Mouse (Mus musculus): Measurements from ENCODE around the gene Acy3. TPM values are rescaled to one million over a fixed set of nuclear protein-coding genes. Genes with fewer than 3 reads are reported as not detected.

Gene Acy3
- total and polyA plus RNA-seq, 3 experiments, result 5.9 to 12.1 TPM; not detected in 1

DNA sequence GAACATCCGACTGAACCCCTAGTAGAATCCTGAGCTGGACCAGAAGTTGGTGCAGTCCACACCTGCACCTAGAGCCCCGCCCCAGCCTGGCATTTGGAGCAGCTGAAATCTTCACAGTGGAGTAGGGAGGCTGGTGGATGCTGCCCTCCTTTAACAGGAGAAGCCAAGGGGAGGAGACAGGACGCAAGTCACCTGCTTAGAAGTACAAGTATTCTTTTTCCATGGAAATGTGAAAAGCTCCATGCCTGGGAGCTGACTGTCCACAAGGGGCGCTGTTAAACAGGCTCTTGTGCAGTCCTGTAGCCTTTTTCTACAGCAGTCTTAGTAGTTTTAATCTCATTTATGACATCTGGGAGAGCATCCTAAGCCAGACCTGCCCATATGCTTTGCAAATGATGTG lies 2.4 kb downstream of the Acy3 start:
- peak; percentile 32 for DNase-seq (ENCODE audit: low read depth, low spot score)
- TF ChIP-seq CTCF (IDR thresholded peaks at IDR 0.05 in 2 of 3, conservative IDR thresholded peaks at IDR 0.05 in 1 of 3; ENCODE audit: control insufficient read depth in 1 of 3, insufficient read depth in 1 of 3, low read depth in 2 of 3, low read length in 3 of 3, poor library complexity in 1 of 3, severe bottlenecking in 1 of 3), result peak; percentile 27 to 45 (median 38)
- TF ChIP-seq SIN3A (IDR thresholded peaks at IDR 0.05; ENCODE audit: low read length), result no peak
- Histone ChIP-seq H3K4me3 (ENCODE audit: control insufficient read depth in 1 of 2, insufficient read depth in 1 of 2, low read depth in 2 of 2, low read length in 2 of 2) (no peak overlapping the region), H3K79me2 (ENCODE audit: control insufficient read depth, insufficient read depth, low read length, poor library complexity) (no peaks in the 10 kb centered on the region), H3K27ac (ENCODE audit: control insufficient read depth, low read depth, low read length) (no peak overlapping the region), H3K27me3 (ENCODE audit: control insufficient read depth in 1 of 2, insufficient read depth in 2 of 2, low read length in 2 of 2) (peaks cover 2 to 4% of the 10 kb centered on the region in 2 experiments; a peak in 3 of 4 replicates), H3K9ac (ENCODE audit: control insufficient read depth, low read depth, low read length, poor library complexity, severe bottlenecking) (no peak overlapping the region), H3K9me3 (replicated peaks; ENCODE audit: insufficient read depth, low read length) (no peaks in the 10 kb centered on the region), H3K4me1 (ENCODE audit: control insufficient read depth in 1 of 2, insufficient read depth in 2 of 2, low read length in 2 of 2) (peaks cover 0 to 8% of the 10 kb centered on the region in 2 experiments; a peak in 2 of 4 replicates), H3K36me3 (ENCODE audit: control insufficient read depth in 1 of 2, insufficient read depth in 2 of 2, low read length in 2 of 2) (no peaks in the 10 kb centered on the region; a peak in 1 of 4 replicates)

DNA sequence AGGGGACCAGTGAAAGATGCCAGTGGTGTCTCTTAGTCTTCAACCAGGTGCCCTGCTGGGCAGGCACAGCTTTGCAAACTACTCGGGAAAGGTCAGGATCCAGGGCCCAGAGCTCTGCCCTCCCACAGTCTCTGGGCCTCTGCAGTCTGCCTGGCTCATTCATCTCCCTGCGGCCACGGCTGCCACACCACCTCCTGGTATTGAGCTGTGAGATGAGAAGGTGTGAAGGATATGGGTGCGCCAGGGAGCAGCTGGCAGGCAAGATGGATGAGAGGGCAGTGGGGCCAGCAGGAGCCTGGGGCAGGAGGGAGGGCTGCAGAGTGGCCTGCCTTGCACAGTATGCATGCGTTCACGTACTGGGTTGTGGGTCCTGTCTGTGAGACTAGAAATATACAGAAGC lies 4.4 kb downstream of the Acy3 start:
- Histone ChIP-seq H3K27ac (ENCODE audit: control insufficient read depth, low read depth, low read length) (no peak overlapping the region), H3K79me2 (ENCODE audit: control insufficient read depth, insufficient read depth, low read length, poor library complexity) (no peaks in the 10 kb centered on the region), H3K9me3 (replicated peaks; ENCODE audit: insufficient read depth, low read length) (no peaks in the 10 kb centered on the region), H3K27me3 (ENCODE audit: control insufficient read depth in 1 of 2, insufficient read depth in 2 of 2, low read length in 2 of 2) (peaks cover 3 to 8% of the 10 kb centered on the region in 2 experiments), H3K4me1 (ENCODE audit: control insufficient read depth in 1 of 2, insufficient read depth in 2 of 2, low read length in 2 of 2) (peaks cover 0 to 8% of the 10 kb centered on the region in 2 experiments; a peak in 2 of 4 replicates), H3K9ac (ENCODE audit: control insufficient read depth, low read depth, low read length, poor library complexity, severe bottlenecking) (no peak overlapping the region), H3K36me3 (ENCODE audit: control insufficient read depth in 1 of 2, insufficient read depth in 2 of 2, low read length in 2 of 2) (no peaks in the 10 kb centered on the region; a peak in 1 of 4 replicates), H3K4me3 (ENCODE audit: control insufficient read depth in 1 of 2, insufficient read depth in 1 of 2, low read depth in 2 of 2, low read length in 2 of 2) (no peak overlapping the region)
- TF ChIP-seq MAZ (IDR thresholded peaks at IDR 0.05; ENCODE audit: low read depth, low read length) (no peak), UBTF (IDR thresholded peaks at IDR 0.05; ENCODE audit: borderline replicate concordance, insufficient read depth, low read depth, low read length) (no peak), MXI1 (IDR thresholded peaks at IDR 0.05; ENCODE audit: low read depth, low read length) (no peak), RCOR1 (IDR thresholded peaks at IDR 0.05; ENCODE audit: low read depth, low read length) (no peak), KAT2A (conservative IDR thresholded peaks at IDR 0.05; ENCODE audit: low read depth, low read length) (no peak), TBP (IDR thresholded peaks at IDR 0.05; ENCODE audit: low read depth, low read length) (no peak)
- DNase-seq (ENCODE audit: low read depth, low spot score), result no peak

DNA sequence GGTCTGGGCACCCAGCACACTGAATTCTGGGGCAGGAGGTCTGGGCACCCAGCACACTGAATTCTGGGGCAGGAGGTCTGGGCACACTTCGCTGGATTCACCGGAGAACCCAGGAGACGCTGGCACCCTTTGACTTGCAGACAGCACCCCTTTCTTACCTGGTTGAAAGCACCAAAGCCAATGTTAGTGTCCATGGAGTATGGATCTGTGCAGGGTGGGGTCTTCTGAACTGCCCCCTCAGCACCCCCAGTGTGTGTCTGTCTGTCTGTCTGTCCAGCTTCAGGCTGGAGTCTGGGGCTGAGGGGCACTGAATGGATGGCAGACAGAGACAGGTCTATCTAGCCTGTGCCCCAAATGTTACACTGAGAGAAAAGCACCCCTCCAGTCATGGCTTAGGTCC lies 5.2 kb downstream of the Acy3 start:
- no peak for TF ChIP-seq POLR2AphosphoS5 (IDR thresholded peaks at IDR 0.05; ENCODE audit: borderline replicate concordance, low read depth, low read length)
- no peak for TF ChIP-seq CHD1 (IDR thresholded peaks at IDR 0.05; ENCODE audit: low read depth, low read length)
- TF ChIP-seq MAZ (IDR thresholded peaks at IDR 0.05; ENCODE audit: low read depth, low read length), result no peak
- no peak for TF ChIP-seq USF1 (IDR thresholded peaks at IDR 0.05; ENCODE audit: low read depth, low read length)
- no peak for TF ChIP-seq MYC (IDR thresholded peaks at IDR 0.05; ENCODE audit: low read depth, low read length)
- no peak for TF ChIP-seq KAT2A (conservative IDR thresholded peaks at IDR 0.05; ENCODE audit: low read depth, low read length)
- TF ChIP-seq JUND (IDR thresholded peaks at IDR 0.05; ENCODE audit: low read depth, low read length), result no peak
- TF ChIP-seq SIN3A (IDR thresholded peaks at IDR 0.05; ENCODE audit: low read length), result no peak
- no peak for TF ChIP-seq ZNF384 (IDR thresholded peaks at IDR 0.05; ENCODE audit: low read depth, low read length)
- no peak for TF ChIP-seq E2F4 (IDR thresholded peaks at IDR 0.05; ENCODE audit: borderline replicate concordance, low read depth, low read length)
- TF ChIP-seq ELF1 (IDR thresholded peaks at IDR 0.05; ENCODE audit: low read depth, low read length), result no peak
- no peak for TF ChIP-seq TAL1 (IDR thresholded peaks at IDR 0.05; ENCODE audit: low read length)
- TF ChIP-seq POLR2AphosphoS2 (IDR thresholded peaks at IDR 0.05; ENCODE audit: low read length), result no peak
- H3K79me2 ChIP-seq (ENCODE audit: control insufficient read depth, insufficient read depth, low read length, poor library complexity), result no peaks in the 10 kb centered on the region
- no peak overlapping the region for H3K27ac ChIP-seq (ENCODE audit: control insufficient read depth, low read depth, low read length)
- H3K9ac ChIP-seq (ENCODE audit: control insufficient read depth, low read depth, low read length, poor library complexity, severe bottlenecking), result no peak overlapping the region
- H3K4me3 ChIP-seq (ENCODE audit: control insufficient read depth in 1 of 2, insufficient read depth in 1 of 2, low read depth in 2 of 2, low read length in 2 of 2), result no peak overlapping the region
- peaks cover 3 to 8% of the 10 kb centered on the region in 2 experiments for H3K27me3 ChIP-seq (ENCODE audit: control insufficient read depth in 1 of 2, insufficient read depth in 2 of 2, low read length in 2 of 2)
- peaks cover 0 to 6% of the 10 kb centered on the region in 2 experiments; a peak in 2 of 4 replicates for H3K4me1 ChIP-seq (ENCODE audit: control insufficient read depth in 1 of 2, insufficient read depth in 2 of 2, low read length in 2 of 2)
- DNase-seq (ENCODE audit: low read depth, low spot score), result no peak
- H3K36me3 ChIP-seq (ENCODE audit: control insufficient read depth in 1 of 2, insufficient read depth in 2 of 2, low read length in 2 of 2), result no peaks in the 10 kb centered on the region; a peak in 1 of 4 replicates
- H3K9me3 ChIP-seq (replicated peaks; ENCODE audit: insufficient read depth, low read length), result no peaks in the 10 kb centered on the region

Measured in MEL (cell line).